Mouse (Mus musculus): ENCODE results near the gene Sbno1. TPM values are rescaled to one million over a fixed set of nuclear protein-coding genes. Genes with fewer than 3 reads are reported as not detected.

The Sbno1 gene
- polyA plus RNA-seq, 1 experiment: 488 TPM

- H3K4me1 ChIP-seq (ENCODE audit: control insufficient read depth, insufficient read depth, low read length): peaks cover 13% of the 10 kb centered on the region
- 95% methylated on average over 6 of the region's 6 CpGs for WGBS
- H3K4me3 ChIP-seq (ENCODE audit: insufficient read depth, low read depth, low read length): no peak overlapping the region
- H3K27ac ChIP-seq (ENCODE audit: insufficient read depth, low read depth, low read length): no peak overlapping the region
- TF ChIP-seq POLR2A (IDR thresholded peaks at IDR 0.05; ENCODE audit: insufficient read depth, low read depth, low read length) (no peak), CTCF (IDR thresholded peaks at IDR 0.05; ENCODE audit: insufficient read depth, low read depth, low read length) (no peak)
Measured at GRCm38 (mm10) chr5:124456762-124457161, 31.0 kb upstream of the Sbno1 start.

- Histone ChIP-seq H3K4me3 (ENCODE audit: insufficient read depth, low read depth, low read length) (no peak overlapping the region), H3K4me1 (ENCODE audit: control insufficient read depth, insufficient read depth, low read length) (peaks cover 17% of the 10 kb centered on the region), H3K27ac (ENCODE audit: insufficient read depth, low read depth, low read length) (no peak overlapping the region)
- TF ChIP-seq POLR2A (IDR thresholded peaks at IDR 0.05; ENCODE audit: insufficient read depth, low read depth, low read length) (no peak), CTCF (IDR thresholded peaks at IDR 0.05; ENCODE audit: insufficient read depth, low read depth, low read length) (no peak)
- 88% methylated on average over 1 of the region's 1 CpGs for WGBS
Measured at GRCm38 (mm10) chr5:124454082-124454419, 28.2 kb upstream of the Sbno1 start.

DNA sequence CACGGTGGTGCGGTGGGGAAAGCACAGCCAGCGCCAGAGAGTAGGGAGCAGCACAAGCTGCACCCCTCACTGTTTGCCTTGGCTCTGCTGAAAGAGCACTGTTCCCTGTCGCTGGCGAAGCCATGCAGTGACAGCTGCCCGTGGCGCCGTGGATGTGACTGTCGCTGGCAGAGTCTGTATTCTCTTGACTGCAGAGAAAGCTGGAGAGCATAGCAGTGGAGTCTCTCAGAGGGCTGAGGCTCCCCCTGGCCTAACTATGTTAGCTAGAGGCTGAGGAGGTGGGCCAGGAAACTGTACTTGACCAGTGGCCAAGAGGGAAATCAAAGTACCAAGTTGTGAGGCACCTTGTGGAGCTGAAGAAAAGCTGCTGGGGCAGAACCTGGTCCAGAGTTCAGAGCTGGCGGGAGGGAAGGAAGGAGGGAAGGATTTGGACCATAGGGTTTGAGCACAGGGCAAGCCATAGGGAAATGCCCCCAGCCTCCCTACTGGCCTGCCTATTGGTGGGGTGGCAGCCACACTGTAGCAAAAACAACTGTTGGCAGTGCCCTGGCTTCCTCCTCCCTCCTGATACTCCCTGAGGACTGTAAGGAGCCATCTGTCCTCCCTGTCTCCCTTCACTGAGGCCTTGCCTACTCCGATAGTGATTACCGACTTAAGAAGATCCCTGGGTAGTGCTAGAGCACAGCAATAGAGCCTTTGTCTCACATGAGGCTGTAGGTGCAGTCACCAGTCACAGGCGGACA is 27.7 kb upstream of the Sbno1 start:
- peaks cover 17% of the 10 kb centered on the region for H3K4me1 ChIP-seq (ENCODE audit: control insufficient read depth, insufficient read depth, low read length)
- TF ChIP-seq POLR2A (IDR thresholded peaks at IDR 0.05; ENCODE audit: insufficient read depth, low read depth, low read length) (no peak), CTCF (IDR thresholded peaks at IDR 0.05; ENCODE audit: insufficient read depth, low read depth, low read length) (no peak)
- WGBS: 61% methylated on average over 13 of the region's 13 CpGs
- no peak overlapping the region for H3K4me3 ChIP-seq (ENCODE audit: insufficient read depth, low read depth, low read length)
- peak overlapping the region; percentile 25; the same call in 1 of the 2 replicates for H3K27ac ChIP-seq (ENCODE audit: insufficient read depth, low read depth, low read length)

GRCm38 (mm10) chr5:124452494-124453228 is 26.9 kb upstream of the Sbno1 start:
- WGBS: 44% methylated on average over 15 of the region's 15 CpGs

GRCm38 (mm10) chr5:124450641-124451340 is 25.0 kb upstream of the Sbno1 start:
- 79% methylated on average over 16 of the region's 16 CpGs for WGBS
- H3K4me1 ChIP-seq (ENCODE audit: control insufficient read depth, insufficient read depth, low read length): peaks cover 26% of the 10 kb centered on the region
- H3K27ac ChIP-seq (ENCODE audit: insufficient read depth, low read depth, low read length): no peak overlapping the region
- H3K4me3 ChIP-seq (ENCODE audit: insufficient read depth, low read depth, low read length): no peak overlapping the region
- TF ChIP-seq CTCF (IDR thresholded peaks at IDR 0.05; ENCODE audit: insufficient read depth, low read depth, low read length): no peak
- TF ChIP-seq POLR2A (IDR thresholded peaks at IDR 0.05; ENCODE audit: insufficient read depth, low read depth, low read length): no peak

More at GRCm38 (mm10) chr5:124452494-124453228, 26.9 kb upstream of the Sbno1 start:
- Histone ChIP-seq H3K27ac (ENCODE audit: insufficient read depth, low read depth, low read length) (peak overlapping the region; percentile 37; the same call in 1 of the 2 replicates), H3K4me3 (ENCODE audit: insufficient read depth, low read depth, low read length) (no peak overlapping the region), H3K4me1 (ENCODE audit: control insufficient read depth, insufficient read depth, low read length) (peaks cover 17% of the 10 kb centered on the region)
- TF ChIP-seq CTCF (IDR thresholded peaks at IDR 0.05; ENCODE audit: insufficient read depth, low read depth, low read length) (no peak), POLR2A (IDR thresholded peaks at IDR 0.05; ENCODE audit: insufficient read depth, low read depth, low read length) (no peak)

GRCm38 (mm10) chr5:124450051-124450450 is 24.2 kb upstream of the Sbno1 start:
- no peak overlapping the region for H3K4me3 ChIP-seq (ENCODE audit: insufficient read depth, low read depth, low read length)
- no peak overlapping the region for H3K27ac ChIP-seq (ENCODE audit: insufficient read depth, low read depth, low read length)
- WGBS: 76% methylated on average over 7 of the region's 7 CpGs
- H3K4me1 ChIP-seq (ENCODE audit: control insufficient read depth, insufficient read depth, low read length): peaks cover 26% of the 10 kb centered on the region
- no peak for TF ChIP-seq POLR2A (IDR thresholded peaks at IDR 0.05; ENCODE audit: insufficient read depth, low read depth, low read length)
- TF ChIP-seq CTCF (IDR thresholded peaks at IDR 0.05; ENCODE audit: insufficient read depth, low read depth, low read length): no peak

DNA sequence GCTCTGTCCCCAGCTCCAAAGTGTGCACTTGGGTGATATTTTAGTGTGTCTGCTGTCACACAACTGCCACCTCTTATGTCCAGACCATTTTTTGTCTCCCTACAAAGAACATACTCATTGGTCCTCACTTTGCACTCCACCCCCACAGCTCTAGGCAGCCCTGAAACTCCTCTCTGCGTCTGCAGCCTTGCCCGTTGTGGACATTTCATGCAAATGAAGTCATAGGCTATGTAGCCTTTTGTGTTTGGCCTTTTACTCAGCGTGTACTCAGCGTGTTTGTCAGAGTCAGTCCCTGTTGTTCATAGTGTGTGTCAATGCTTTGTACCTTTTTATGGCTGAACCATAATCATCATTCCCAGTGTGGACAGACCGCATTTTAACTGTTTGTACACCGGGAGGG is 23.7 kb upstream of the Sbno1 start:
- 51% methylated on average over 6 of the region's 6 CpGs for WGBS
- H3K4me1 ChIP-seq (ENCODE audit: control insufficient read depth, insufficient read depth, low read length): peaks cover 29% of the 10 kb centered on the region
- no peak overlapping the region for H3K27ac ChIP-seq (ENCODE audit: insufficient read depth, low read depth, low read length)
- H3K4me3 ChIP-seq (ENCODE audit: insufficient read depth, low read depth, low read length): no peak overlapping the region
- no peak for TF ChIP-seq POLR2A (IDR thresholded peaks at IDR 0.05; ENCODE audit: insufficient read depth, low read depth, low read length)
- TF ChIP-seq CTCF (IDR thresholded peaks at IDR 0.05; ENCODE audit: insufficient read depth, low read depth, low read length): no peak

DNA sequence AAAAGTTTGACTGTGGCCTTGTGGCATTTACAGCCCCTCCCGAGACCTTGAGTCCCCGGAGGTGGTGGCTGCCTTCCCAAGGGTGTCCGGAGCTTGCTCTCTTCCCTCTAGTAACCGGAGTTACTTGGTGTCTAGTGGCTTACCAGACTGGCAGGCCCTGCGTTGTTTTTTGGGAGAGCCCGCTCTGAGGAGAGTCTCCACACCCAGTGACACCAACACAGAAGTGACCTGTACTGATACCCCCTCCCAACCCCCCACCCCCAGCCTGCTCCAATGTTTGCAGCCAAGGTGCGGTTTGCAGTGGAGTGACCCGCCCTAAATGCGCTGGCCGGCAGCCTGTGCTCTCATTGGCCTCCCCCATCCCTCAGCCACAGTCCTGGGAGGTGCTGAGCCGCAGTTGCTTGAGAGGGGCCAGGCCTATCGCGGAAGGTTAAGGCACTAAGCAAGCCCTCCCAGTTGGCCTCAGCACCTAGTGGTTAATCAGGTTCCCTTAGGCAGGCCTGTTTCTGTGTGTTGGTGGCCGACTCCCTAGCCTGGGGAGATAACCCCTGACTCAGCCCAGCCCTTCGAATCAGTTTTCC is 20.6 kb upstream of the Sbno1 start:
- Histone ChIP-seq H3K4me1 (ENCODE audit: control insufficient read depth, insufficient read depth, low read length) (peaks cover 16% of the 10 kb centered on the region), H3K27ac (ENCODE audit: insufficient read depth, low read depth, low read length) (no peak overlapping the region), H3K4me3 (ENCODE audit: insufficient read depth, low read depth, low read length) (peak overlapping the region; percentile 63)
- TF ChIP-seq POLR2A (IDR thresholded peaks at IDR 0.05; ENCODE audit: insufficient read depth, low read depth, low read length) (no peak), CTCF (IDR thresholded peaks at IDR 0.05; ENCODE audit: insufficient read depth, low read depth, low read length) (no peak)
- WGBS: 4% methylated on average over 15 of the region's 15 CpGs

Measured in olfactory bulb, adult 2 months (tissue).